Mouse (Mus musculus) urinary bladder, adult 2 months (tissue): ENCODE measurements around the gene Uri1. TPM values are rescaled to one million over a fixed set of nuclear protein-coding genes. Genes with fewer than 3 reads are reported as not detected.

Source experiments
- DNase-seq: peaks from one replicate; pipeline ENCODE4 v3.0.0; 2022; ENCODE audit warnings: low spot score
- polyA plus RNA-seq: library from polyadenylated mRNA; depleted of rRNA; stranded (reverse); fragments of >200 nt; gene quantifications from 2 replicates; pipeline ENCODE4 v1.2.3, GENCODE M21; 2012

Gene Uri1
- polyA plus RNA-seq, 1 experiment = 32.2 TPM

DNA sequence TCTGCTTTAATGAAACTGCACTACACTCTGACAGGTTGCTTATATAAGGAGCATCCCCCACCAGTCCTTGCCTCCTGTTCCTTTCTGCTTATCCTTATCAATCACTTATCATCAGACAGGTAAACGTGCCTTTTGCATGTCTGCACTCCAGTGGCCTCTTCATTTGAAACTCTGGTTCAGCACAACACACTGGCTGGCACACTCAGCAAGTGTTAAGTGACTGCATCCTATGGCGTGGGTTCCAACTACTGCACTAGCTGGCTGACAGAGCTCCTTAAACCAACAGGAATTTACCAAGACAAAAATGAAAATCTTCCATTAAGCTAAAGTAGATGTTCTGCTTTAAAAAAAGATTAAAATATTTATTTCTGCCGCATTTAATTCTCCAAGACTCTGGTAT, 9.4 kb downstream of the Uri1 start:
- DNase-seq = no peak

DNA sequence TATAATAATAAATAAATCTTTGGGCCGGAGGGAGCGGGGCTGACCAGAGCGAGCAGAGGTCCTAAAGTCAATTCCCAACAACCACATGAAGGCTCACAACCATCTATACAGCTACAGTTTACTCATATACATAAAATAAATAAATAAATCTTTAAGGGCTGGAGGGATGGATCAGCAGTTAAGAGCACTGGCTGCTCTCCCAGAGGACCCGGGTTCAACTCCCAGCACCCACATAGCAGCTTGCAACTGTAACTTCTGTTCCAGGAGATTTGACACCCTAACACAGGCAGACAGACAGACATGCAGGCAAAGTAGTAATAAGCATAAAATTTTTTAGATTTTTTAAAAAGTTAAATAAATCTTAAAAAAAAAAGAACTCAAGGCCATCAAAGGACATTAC, 10.5 kb downstream of the Uri1 start:
- DNase-seq = no peak

DNA sequence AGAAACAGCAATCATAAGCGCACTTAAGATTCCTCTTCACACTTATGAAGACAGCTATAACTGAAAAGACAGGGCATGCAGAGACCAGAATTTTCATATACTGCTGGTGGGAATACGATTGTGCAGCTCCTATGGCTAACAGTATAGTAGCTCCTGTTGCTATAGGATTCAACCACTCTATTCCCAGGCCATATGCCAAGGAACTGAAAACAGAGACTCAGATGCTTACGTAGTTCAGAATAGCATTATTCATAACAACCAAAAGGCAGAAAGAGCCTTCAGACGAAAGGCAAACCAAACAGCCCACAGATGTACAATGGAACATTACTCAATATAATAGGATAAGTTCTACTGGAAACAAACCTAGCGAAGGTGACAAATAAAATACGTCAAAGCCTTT, 15.0 kb downstream of the Uri1 start:
- DNase-seq = no peak

DNA sequence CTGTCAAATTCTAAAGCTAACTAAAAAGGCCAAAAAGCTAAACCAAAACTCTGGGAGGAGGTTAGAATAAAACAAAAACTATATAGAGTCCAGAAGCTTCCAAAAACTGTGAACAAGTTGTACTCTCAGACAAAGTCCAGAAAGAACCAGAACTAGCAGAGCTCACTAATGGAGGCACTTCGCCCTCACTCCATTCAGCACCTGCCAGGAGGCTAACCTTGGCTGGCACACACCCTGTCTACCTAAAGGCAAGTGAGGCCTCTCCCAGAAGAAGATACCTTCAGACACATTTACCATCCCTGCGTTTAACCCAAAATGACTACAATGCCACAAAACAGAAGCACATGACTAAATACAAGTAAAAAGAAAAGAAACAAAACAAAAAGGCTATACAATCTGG, 20.9 kb downstream of the Uri1 start:
- no peak for DNase-seq

DNA sequence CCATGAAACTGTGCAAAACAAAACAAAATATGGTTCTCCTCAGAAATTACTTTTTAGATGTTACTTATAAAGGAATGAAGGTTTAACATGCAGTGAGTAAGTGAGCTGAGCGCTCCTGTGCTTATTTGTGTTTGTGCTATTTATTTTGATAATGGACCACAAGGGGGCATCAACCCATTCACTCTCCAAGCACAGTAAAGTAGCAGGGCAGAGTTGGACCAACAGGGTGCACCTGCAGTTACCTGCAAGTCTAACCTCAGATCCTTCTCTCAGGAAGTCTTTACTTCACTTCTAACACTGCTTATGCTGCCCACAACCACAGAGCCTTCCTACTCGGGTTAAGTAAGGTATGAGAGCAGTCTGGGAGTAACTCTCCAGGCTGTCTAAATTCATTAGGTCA, 23.7 kb downstream of the Uri1 start:
- no peak for DNase-seq

DNA sequence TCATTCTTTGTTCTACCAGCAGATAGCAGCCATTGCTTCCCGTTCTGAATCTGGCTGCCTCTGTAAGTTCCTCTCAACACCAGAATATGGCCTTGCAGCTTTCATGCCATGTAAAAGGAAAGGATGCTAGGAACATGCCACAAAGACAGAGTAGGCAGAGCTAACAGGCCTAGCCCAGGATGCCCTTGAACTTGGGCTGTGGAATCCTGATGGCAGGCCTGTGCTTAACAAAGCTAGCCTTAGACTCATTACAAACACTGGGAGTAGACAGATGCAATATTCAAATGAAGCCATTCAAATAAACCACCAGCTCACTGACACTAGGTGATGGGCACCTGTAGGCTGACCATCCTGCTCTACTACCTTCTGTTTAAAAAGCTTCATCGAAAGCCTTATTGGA, 30.5 kb downstream of the Uri1 start:
- DNase-seq = no peak

DNA sequence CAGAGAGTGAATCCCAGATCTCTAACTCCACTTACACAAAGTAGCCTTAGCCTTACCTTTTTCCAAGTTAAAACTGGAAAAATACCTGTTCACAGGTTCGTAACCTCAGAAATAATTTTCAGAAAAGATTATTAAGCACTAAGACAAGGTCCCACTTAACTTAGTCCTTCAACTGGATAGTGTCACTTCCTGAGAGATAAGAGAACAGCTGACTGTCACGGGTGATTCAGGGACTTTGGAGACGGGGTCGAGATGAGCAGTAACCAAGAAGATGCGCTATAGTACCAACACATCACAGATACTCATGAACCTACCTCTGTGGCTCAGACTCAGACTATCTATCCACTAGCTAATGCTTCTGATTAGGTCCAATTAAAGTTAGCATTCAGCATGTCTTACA, 38.5 kb downstream of the Uri1 start:
- no peak for DNase-seq

DNA sequence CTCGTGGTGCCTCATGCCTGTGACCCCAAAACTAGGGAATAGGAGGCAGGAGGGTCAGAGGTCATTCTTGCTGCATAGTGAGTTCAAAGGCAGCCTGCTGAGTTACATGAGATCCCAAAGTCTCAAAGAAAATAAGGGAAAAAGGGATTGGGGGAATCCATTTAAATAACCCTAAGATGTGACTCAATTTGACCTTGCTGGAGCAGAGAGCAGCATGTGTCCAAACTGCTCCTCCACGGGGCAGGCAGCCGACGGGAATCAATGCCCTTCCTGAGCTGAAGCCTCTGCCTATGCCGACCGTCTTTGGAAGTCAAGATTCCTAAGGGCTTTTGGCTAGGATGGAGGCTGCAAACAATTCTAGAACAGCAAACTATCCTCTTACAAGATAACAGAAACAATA, 39.9 kb downstream of the Uri1 start:
- no peak for DNase-seq

DNA sequence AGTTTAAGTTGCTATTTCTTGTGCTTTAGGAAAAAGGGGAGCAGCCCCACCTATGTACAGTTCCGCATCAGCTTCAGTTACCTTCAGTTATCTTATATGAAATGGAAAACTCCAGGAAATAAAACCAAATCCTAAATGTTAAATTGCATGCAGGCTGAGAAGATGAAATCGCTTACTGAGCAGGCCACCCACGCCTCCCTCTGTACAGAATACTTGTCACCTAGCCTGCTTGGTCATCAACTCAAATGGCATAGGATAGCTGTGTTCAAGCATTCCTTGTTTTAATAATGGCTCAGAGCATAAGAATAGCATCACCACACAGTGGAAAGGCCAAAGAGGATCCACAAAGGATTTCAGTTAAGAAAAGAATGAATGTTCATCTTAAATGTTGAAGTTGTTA, 43.6 kb downstream of the Uri1 start:
- no peak for DNase-seq

DNA sequence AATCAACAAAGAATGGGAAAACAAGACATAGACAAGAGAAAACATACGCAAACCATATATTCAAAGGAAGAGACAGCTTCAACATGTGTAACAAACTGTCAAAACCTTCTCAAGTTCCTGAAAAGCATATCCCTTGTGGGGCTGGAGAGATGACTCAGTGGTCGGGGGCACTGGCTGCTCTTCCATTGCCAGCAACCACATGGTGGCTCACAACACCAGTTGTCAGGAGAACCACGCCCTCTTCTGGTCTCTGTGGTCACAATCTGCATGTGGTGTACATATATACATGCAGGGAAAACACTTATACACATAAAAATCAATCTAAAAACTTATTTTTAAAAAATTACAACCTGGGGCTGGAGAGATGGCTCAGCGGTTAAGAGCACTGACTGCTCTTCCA, 44.9 kb downstream of the Uri1 start:
- DNase-seq = no peak

DNA sequence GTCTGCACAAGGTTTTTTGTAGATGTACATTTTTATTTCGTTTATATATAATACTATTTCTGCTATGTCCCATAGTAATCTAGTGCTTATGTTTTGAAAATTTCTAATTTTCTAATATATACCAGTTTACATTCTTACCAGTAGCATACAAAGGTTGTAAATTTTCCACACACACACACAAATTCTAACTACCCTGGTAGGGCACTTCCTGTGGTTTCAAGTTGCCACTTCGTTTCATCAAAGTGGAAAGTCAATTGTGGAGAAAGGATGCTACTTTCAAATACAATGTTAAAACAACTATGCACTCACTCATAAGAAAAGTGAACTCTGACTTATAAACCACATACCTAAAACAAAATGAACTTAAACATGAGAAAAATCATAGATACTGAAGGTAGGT, 45.7 kb downstream of the Uri1 start:
- no peak for DNase-seq

DNA sequence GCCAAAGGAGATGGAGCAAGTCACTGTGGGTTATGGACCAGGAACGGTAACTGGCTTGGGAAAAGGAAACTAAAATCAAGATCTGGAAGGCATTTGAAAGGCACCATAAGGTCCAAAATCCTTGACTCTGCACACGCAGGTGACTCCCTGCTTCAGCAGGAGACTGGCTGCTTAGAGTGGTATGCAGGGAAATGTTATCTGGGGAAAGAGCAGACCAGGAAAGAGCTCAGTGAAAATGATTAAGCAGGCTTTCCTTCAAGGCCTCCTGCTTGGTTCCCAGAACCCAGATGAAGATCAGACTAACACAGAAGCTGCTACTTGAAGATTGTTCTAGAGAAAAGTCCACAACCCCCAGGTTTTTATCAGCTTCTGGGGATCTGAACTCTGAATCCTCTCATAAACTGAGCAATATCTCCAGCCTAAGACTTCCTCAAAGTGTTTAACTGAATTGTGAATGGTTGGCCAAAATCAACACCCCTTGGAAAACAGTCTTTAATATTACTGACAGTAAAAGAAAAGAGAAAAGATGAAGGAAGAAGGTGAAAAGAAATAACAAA, 50.3 kb downstream of the Uri1 start:
- no peak for DNase-seq

DNA sequence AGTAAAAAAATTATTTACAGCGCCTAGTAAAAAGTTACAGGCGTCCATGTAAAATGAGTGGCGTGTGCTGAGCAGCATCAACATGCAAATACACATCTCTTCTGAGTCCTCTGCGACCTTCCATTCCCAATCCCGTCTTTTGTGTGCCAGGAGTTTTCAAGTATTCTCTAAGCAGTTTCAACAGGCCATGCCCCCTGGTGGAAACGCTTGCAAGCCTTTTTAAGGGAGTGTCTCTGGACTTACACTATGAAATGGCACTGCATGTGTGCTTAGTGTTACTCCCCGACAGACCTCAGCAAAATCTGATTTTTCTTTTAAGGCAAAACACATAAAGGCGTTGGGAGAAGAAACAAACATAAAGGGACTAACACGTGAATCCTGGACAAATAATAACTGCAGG, 50.8 kb downstream of the Uri1 start:
- no peak for DNase-seq

DNA sequence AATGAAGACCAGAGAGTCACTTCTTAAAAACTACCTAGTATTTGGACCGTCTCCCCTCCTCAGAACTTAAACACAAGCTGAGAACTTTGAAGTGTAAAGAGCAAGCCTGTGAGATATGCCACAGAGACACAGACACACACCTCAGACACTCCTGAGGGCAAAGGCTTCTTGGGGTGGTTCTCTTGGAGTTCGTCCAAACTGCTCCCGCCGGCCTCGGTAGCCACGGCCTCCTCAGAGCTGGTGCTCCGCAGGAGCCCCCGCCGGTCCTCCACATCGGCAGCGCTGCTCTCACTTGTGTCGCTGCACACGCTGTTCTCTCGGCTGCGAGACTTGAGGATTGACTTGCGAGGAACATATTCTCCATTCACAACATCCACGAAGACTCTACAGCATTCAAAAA, 61.0 kb downstream of the Uri1 start:
- DNase-seq = no peak

DNA sequence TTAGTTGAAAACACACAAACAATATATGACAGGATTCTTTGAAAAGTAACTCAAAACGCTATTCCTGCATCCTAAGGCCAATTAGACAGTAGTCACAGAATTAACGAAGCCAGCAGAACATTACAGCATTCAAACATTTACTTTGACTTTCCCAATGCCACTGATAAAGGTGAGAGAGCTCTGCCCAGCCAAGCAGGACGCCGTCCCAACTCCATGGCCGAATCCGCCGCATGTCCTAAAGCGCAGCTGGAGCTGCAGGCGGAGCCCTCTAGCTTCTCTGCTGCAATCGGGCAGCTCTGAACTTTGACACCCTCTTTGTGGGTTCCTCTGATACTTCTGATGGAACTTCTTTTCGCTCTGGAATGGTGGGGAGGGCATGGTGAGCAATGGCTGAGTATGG, 62.1 kb downstream of the Uri1 start:
- DNase-seq = no peak

DNA sequence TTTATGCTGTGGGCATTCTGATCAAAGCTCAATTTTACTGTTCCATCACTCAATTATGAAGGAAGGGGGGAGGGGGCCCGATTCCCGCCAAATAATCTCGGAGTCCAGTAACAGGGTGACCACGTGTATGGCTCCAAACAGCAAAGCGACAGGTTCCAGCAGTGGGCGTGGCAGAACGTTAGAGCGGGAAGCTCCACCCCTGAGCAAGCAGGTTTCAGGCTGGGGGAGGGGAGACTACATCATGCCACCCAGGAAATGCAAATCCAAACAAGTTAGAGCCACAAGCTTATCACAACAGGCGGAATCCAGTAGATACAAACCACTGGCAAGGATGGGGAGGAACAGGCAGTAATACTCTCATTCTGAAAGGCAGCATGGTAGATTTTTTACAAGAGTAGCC, 71.5 kb downstream of the Uri1 start:
- no peak for DNase-seq

DNA sequence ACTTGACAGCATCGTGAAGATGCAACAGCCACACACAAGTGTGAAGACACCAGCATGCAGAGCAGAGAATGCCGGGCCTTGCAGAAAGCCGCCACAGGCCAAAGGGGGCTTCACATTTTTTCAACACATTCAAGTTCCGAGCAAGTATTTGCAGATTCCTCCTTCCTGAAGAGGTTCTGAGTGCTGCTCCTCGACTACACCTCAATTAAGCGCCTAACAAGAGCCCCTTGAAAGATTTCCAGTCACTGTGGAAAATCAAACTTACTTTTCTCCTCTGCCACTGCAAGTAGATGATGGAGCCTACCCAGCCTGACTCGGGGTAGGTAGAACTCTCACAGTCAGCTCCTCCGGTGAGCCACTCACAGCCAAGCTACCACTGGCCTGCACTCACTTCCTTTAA, 86.9 kb downstream of the Uri1 start:
- no peak for DNase-seq

DNA sequence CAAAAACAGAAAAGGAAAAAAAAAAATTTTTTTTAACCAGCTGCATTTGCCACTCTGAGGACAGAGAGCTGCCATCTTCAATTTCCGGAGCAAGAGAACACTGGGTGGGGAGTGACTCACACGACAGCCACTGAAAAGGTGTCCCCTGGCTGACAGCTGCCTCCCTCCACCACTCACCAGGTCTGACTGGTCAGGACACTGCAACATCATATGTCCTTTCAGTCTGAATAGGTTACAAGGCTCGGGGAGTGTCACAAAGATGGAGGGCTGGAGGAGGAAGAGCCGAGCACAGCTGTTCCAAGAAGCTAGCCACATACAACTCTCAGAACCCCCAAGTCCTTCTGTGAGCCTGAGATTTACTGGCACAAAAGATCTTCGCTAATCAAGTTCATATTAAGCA, 87.6 kb downstream of the Uri1 start:
- DNase-seq = no peak

DNA sequence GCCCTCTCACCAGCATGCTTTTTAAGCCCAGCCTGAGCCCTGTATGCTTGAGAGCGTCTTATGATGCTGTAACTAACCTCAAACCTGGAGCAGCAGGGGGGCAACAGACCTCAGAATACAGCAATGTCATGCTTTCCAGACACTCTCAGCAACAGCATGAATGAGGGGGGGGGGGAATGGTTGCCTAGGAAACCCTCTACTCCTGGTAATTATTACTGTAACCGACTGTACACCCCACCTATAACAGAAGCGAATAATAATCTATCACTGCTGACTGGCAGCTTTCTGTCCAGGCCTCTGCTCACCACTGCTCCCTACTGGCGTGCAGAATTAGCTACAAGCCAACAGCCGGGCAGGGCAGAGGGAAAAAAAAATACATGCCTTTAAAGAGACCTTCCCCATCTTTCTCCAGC, 88.6 kb downstream of the Uri1 start:
- no peak for DNase-seq

DNA sequence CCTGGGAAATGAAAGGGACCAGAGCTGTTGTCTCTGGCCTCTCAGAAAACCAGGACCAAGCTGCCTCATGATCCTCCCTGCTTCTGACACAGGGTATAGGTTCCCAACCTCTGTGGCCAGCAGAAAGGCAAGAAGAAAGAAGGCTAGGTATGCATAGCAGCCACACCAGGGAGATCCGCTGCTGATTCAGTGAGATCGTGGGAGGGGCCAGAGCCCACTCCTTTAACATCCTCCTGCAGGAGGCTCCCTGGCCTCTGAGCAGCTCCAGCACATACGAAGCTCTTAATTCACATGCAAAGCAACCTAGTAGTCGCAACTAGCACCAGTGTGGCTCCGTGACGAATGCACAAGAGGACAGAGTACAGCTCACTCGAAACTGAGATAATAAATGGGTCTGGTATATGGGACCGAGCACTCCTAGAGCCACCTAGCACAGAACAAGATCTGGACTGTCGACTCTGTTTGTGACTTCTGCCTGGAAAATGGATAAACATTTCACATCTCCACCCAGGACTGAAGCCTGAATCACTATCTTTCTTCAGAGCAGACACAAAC, 89.5 kb downstream of the Uri1 start:
- no peak for DNase-seq

DNA sequence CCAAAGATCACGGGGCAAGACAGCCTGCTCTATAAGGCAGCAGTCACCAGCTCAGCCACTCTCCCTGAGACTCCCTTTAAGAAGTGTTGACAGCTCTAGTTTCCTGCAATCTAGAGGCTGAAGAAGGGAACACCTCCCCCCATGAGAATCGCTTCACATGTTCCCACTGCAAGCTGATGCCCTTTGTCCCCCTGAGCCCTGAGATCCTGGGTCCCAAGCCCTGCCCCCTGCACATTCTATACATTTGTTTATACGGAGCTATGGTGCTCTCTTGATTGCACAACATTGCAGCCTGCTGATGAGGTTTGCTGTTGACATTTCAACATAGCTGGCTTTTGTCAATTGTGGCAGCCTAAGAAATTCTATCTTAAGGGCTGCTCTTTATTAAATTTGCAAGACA, 91.7 kb downstream of the Uri1 start:
- no peak for DNase-seq

DNA sequence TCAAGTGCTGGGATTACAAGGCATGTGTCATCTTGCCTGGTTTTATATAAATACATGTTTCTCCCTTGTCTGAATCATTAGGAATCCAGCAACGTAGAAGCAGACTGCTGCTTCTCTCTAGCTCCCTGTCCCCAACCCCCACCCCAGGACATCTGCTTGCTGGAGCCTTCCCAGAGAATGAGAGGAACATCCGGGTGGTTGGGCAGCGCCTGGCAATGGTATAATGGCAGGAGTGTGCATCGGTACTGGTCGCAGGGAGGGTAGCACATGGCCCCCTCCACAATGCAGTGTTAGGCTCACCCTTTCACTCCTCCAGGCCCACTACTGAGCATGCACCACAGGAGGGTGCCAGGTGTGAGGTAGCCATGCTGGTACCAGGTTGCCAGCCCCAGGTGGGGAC, 93.6 kb downstream of the Uri1 start:
- DNase-seq = no peak

DNA sequence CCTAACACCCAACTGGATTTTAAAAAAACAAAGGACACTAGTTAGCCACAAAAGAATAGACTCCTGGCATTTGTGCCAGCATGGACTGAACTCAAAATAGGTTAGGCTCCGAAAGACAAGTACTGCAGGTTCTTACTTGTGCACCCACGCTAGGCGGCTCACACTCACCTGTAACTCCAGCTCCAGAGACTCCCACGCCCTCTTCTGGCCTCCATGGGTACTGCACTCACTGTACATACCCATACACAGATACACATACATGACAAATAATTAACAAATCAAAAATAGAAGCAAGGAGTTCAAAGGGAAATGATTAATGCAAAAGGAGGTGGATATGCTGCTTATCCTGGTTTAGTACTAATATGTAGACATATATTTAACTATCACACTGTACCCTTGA, 100.4 kb downstream of the Uri1 start:
- no peak for DNase-seq

DNA sequence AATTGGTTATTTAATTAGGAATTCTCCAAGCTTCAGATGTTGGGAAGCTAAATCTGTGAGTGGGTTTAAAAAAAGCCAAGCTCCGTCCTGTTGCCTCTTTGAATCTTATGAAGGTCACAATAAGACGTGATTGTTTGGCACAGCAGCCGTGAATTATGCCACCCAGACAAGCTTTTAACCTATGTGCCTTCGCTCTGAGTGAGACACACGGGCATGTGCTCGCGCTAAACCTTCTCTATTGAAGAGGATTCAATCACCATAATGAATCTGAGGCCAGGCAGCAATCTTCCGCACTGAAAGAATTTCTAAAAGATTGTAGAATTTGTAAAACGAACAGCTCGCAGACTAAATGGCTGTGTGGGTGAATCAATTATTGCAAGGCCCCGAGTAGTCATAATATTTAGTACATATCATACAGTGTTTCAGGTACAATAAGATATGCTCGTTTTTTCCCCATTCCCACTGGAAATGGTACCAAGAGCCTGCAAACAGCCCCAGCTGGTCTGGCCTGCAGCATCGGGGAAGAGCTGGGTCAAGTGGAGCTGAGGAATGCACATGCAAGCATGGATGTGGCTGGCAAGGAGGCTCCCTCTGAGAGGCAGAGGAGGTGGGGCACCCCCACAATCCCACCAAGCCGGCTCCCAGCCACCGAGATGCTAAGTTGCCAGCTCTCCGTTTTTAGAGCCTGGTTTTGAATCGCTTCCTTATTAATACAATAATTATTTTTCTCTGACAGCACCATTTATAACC, 101.5 kb downstream of the Uri1 start:
- DNase-seq = no peak
